Mouse (Mus musculus) heart, adult 9 months (tissue): ENCODE measurements around the gene Cap1.

ENCODE experiments used
- DNase-seq, 2 experiments: peaks; one replicate each; pipeline ENCODE4 v3.0.0; 2022; ENCODE audit warnings: low spot score in 2 of 2

Cap1 gene

DNA sequence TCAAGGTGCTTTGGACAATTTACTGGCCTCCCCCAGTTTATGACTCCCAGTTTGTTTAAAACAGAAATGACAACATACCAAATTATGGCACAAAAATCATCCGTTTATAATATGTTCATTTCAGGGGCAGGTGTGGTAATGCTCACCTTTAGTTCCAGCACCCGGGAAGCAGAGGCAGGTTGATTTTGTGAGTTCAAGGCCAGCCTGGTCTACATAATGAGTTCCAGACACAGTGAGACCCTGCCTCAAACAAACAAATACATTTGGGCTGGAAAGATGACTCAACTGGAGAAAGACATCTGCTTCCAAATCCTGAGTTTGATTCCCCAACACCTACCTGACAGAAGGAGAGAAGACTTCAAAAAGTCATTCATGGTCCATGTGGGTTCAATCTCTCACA lies 1.5 kb upstream of the Cap1 start:
- DNase-seq: no peak

DNA sequence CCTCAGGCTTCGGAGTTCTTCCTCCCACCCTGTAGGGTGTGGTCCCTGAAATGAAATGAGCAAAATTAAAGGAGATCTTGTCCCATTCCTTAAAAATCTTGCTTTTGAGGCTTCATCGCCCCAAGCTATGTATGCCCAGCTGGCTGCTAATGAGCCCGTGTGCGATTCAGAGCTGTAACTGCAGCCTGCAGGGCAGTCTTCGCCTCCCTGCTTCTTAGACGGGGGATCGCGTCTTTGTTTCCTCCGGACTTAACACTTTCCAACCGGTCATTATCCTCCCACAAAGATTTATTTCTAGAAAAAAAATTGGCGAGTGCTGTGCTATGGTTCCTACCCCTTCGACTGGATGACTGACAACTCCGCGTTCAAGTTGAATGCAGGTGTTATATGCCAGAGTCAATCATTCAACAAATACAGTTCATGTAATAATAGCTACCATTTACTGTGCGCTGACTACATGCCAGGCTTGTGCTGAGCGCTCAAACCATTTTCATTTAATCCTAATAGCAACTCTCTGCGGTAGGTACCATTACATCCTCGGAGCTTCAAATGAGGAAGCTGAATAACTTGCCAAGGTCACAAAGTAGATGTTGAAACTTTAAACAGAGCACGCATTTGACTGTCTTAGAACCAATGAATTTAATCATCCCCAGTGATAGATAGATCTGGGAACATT lies 861 bp upstream of the Cap1 start:
- DNase-seq: peak in 1 of 2 experiments; percentile 37

DNA sequence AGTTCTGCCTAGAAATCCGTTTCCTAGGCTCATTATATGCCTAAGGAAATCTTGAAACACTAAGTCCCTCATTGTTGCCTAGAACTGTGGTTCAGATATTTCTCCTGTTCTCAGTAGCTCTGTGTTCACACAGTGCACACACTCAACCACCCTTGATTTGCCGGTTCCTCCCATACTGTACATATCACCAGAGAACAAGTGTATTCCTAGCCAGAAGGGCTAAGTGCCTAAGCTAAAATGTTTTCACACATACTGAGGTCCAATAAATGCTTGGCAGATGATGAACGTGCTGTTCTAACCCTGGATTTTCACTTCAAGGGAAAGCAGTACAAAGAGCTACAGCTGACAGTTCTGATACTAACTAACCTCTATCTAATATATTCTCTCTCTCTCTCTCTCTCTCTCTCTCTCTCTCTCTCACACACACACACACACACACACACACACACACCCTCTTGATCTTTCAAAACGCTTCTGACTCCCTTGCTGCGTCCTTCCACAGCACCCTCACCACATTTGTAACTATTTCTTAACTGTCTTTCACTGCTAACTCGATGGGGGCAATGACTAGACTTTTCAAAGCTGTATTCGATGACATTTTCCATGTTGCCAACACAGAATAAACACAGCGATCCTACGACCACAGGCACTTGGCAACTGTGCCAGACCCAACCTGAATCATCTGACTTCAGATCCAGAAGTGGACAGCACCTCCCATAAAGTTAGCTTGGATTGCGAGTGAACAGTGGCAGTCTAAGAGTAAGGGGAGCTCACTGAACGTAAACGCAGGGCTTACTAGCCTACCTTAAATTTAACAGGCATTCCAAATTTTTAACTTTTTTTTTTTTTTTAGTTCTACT lies 1.1 kb downstream of the Cap1 start:
- no peak for DNase-seq

DNA sequence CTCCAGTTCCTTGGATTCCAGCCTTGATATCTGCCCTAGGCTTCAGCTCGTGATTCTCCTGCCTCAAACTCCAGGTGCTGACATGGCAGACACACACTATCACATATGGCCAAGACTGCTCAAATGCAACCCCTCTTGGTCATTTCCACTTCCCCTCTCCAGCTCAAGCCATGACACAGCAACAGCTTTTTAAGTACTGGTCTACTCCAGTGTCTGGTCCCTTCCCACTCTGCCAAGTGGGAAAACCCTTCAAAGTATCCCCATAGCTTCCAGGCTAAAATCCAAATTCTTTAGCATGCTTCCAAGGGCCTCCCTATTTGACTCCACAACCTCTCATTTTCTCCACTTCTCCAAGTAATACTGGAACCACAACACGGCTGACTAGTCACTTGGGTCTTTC lies 1.8 kb downstream of the Cap1 start:
- DNase-seq: no peak

DNA sequence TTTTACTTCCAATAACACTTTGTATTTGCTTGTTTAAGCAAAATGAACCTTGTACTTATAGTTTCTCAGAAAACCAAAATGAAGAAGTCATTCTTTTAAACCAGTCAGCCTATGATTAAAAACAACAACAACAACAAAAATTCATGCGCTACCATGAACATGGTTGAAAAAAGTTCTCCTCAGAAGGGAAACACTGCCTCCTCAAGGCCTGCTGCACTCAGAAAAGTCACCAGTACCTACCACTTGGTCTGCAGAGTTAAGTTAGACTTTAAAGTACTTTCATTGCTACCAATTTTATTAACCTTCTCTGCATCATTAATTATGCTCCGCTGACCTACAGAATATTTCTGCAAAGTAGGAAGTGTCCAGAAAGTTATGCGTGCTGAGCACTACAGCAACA lies 2.6 kb downstream of the Cap1 start:
- DNase-seq: no peak

DNA sequence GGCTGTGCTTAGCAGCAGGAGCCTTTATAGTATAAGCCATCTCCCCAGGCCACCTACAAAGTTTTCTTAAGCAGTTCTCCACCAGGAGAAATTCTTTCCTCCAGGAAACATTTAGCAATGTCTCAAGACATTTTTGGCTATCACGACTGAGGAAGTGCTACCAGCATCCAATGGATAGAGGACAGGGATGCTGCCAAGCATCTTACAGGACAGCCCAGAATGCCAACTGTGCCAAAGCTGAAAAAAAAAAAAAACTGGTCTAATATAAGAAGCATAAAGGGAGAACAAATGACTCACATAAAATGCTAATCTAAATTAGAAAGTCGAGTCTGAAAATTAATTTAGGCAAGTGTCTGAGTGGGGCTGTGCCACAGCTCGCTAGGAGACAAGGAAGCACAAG lies 3.3 kb downstream of the Cap1 start:
- no peak for DNase-seq

DNA sequence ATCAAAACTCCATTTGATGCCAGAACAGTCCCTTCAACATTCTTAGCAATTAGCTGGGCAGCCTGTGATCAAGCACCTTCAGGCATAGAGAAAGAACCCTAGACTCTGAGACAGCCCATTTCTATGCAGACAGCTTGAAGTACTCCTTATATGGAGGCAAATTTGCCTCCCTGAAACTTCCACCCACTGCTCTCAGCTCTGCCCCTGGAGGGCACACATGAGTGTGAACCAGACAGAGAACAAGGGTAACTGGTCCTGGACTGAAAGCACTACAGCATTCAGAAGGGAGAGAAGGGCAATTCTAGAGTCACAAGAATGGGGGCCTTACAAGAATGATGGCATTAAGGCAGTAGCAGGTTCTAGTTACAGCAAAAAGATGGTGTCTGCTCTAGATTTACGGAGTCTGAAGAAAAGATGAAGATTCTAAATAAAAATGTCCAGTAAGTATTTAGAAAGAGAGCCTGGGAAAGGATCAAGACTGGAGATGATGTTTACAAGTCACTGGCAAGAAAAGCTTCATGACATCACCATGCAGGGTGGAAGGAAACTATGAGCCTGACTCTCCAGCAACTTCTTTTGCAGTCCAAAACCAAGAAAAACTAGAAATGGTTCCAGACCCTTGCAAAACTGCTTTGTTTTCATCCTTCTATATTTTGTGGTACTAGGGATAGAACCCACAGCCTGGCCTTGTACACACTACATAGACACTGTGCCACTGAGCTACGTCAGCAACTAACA lies 7.4 kb downstream of the Cap1 start:
- DNase-seq: peak in 1 of 2 experiments; percentile 49

DNA sequence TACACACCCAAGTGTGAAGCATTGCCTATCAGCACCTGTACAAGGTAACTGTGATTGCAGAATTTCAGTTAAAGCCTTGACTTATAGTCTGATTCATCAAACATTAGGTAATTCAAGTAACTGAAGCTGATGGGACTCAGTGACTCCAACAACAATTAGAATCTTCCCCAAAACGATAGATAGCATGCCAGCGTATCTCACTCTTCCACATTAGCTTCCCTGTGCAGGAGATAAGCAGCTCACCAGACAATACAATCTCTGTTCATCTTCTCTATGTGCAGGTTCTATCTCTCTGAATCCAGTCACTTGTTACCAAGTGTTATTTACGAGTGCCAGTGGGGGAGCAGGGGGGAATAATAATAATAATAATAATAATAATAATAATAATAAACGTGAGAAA lies 12.3 kb downstream of the Cap1 start:
- DNase-seq: no peak

DNA sequence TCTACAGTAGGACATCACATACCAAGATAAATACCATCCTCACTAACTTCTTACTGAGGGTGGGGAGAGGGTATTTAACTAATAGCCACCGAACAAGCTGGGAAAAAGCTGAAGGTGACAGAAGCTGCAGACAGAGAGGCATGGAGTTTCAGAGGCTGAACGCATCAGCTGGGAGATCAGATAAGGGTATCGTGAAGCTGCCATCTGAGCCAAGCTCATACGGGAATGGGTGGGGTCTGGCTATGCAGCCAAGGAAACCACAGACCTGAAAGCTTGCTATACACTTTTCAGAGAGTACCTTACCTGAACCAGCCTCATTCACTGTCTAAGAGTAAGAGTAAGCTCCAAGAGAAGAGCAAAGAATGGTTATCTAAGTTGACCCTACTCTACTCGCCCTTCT lies 12.9 kb downstream of the Cap1 start:
- DNase-seq: no peak

DNA sequence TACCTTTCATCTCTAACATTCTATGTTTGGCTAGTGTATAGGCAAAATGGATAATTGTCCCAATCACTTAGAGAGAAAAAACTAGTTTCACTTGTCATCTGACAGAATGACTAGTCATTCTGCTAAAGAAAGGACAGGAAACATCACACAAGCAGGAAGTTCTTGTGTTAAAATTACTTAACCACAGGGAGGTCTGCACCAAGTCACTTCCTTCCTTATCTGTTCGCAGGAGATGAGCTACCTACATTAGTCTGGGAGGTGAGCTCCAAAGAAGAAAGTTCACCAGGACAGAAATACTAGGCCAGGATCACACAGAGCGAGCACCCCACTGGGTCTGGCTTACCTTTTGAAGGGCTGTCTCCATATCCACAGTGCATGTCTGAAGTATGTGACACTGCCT lies 13.9 kb downstream of the Cap1 start:
- DNase-seq: no peak

DNA sequence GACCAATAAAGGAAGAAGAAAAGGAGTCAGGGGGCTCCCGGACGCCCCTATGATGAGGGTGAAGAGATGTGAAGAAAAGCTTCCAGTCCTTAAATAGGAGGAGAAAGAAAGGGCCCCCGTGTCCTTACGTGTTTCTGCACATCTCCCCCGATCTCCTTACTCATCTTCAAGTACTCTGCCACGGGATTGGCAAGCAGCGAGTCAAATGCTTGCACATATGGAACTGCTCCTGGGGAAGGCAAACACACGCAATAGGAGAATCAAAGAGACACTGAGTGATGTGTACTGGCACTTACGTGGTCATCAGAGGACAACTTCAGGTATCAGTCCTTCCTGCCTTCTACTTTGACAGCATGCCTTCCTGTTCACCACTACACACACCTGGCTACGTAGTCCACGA lies 14.6 kb downstream of the Cap1 start:
- no peak for DNase-seq

DNA sequence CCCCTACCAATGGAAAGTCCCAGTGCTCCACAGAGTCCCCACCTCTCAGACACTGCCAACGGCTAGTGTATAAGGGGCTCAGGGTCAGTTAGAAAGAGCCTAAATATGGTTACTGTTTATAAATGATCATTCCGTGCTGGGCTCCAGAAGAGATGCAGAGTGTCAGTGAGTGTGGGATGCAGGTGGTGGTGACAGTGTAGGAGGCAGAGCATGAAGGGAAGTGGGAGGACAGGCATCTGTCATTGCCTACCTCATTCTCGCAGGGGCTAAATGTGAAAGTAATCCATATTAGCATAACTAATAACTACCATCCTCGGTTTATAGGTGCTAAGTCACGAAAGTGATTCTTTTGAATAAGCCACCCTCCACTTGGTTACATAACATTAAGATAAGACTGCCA lies 15.1 kb downstream of the Cap1 start:
- no peak for DNase-seq

DNA sequence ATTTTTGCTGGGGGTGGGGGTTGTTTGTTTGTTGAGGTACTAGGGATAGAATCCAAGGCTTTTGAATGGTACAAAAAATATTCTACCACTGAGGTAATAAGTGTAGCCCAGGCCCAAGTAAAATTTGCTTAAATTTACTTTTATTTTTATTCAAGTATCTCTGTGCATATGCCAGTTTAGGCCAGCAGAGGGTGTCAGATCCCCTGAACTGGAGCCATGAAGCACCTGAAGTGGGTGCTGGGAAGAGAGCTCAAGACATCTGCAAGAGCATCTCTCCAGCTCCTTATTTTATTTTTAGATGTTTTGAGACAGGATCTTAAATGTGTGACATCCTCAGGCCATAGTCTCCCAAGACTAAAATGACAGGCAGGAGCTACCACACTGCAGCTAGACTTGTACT lies 15.8 kb downstream of the Cap1 start:
- no peak for DNase-seq

DNA sequence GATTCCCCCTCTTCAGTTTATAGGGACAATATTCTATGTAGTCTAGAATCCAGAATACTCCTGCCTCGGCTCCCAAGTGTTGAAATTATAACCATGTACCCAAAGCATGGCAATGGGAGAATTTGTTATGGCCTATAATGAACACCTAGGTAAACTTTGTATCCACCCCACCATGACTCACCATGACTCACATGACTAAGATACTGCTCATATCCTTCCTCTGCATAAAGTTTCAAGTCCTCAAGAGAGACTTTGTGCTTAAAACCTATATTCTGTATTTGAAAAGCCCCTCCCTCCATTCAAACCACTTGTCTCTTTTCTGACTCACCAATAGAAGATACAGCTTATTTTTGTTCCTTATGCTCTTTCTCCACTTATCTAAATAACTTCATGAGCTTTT lies 17.8 kb downstream of the Cap1 start:
- no peak for DNase-seq

DNA sequence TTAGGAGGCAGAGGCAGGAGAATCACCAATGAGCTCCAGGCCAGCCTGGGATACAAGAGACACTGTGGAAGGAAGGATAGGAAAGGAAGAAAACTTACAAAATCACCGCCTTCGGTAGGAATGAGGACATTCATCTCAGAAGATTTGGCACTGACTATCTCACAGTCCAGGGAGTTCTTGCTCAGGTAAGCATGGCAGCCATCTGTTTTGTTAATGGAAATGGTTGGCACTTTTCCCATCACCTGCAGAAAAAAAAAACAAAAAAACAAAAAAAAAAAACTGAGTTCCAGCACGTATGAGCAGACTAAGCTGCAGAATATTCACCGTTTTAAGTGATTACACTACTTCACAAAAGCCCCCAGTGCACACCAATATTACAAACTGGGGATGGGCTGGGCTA lies 24.0 kb downstream of the Cap1 start:
- DNase-seq: no peak

DNA sequence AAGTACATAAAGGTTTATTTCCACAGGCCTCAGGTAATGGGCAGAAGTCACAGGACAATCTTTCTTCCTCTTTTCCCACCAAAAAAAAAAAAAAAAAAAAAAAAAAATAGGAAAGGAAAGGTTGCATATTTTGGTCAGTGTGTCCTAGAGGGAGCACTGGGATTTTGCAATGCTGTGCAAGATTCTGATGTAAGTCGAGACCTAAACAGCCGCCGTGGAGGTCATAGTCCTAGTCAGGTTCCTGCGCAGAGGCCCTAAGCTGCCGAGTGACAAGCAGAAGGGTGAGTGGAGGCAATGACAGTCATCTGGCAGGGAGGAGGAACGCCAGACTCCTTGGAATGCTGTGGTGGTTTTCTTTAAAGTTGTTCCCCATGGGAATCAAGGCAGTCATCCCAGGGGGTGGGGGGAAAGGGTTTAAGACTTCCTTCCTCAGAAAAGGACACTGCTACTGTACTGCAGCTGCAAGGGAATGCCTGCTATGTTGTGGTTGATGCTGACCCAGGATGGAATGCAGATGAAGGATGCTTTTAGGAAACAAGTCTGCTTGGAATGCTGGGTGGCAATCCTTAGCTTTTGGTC lies 26.7 kb downstream of the Cap1 start:
- no peak for DNase-seq

DNA sequence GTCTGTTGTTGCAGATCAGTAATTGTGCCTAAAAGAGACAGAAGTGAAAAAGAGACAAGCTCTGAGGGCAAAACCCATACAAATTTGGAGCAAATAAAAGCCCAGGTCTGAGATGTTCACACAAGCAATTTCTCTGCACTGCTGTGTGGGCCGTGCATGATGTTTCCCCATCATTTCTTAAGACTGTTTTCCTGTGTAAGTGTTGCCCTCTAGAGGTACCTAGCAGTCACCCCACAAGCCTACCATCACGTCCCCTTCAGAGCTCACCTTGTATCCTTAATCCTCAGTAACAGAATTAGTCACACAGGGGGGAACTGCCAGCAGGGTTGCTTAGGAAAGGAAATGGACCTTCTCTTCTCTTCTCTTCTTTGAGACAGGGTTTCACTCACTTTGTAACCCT lies 27.9 kb downstream of the Cap1 start:
- DNase-seq: no peak

DNA sequence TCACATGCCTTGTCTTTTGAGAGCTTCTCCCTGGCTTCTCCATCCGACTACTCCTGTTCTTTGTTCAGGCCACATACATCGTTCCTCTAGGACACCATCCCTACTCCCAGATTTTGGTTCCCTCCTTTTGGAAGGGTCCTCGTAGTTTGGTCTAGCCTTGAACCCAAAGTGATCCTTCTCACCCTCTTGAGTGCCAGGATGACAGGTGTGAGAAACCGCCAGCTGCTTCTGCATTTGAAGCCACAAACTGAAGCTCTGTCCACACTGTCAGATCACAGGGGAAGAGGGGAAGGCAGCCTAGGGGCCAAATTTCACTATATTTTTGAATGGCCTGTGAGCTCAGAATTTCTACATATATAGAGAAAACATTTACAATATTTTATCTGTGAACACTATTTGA lies 31.1 kb downstream of the Cap1 start:
- DNase-seq: no peak

DNA sequence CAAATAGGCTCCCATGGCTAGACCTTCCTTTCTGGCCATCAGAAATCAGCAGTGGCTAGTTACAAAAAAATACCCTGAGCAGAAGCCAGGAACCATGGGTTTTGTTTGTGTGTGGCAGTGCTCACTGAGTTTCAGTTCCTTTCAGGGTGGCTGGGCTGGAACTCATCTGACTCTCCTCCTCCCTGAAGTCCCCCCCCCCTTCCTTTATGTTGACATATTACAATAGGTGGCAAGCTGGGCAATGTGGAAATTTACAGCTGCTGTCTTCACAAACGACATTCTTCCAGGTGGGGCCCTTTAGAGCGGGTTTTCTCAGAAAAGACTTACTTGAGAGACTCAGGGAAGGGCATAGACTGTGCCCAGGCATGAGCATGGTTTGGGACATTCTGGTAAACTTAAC lies 32.2 kb downstream of the Cap1 start:
- peak in 1 of 2 experiments; percentile 25 for DNase-seq

DNA sequence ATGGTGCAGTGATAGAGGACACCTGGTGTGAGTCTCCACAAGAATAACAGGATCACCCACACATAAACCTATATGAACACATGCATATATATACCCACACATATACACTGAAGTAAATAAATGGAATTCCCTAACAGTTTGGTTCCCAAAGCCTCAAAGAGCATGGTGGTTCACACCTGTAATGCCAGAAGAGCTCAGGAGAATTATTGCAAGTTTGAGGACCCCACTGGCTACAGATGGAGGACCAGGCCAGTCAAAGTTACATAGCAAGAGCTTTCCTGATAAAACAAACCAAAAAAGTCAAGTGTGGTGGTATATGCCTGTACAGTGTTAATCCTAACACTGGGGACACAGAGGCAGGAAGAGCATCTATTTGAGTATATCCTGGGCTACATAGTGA lies 34.3 kb downstream of the Cap1 start:
- no peak for DNase-seq

DNA sequence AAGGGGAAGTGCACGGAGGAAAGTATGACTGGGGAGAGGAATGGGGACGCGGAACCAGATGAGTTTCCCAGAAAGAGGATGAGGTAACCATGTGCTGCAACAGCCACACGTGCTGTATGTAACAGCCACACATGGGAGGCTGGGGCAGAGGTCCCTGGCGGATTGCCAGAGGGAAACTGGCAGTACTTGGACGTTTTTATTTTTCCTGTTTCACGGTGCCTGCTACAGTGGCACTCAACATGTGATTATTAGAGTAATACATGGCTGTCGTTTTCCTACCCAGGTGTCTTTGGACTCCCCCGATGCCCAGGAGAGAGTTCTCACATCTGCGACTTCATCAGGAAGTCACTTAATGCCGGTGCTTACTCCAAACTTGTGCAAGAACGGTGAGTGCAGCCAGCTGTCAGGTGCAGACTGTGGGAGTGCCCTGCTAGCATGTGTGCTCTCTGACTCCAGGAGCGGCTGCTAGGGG lies 37.7 kb downstream of the Cap1 start:
- peak; percentile 26 to 52 for DNase-seq

DNA sequence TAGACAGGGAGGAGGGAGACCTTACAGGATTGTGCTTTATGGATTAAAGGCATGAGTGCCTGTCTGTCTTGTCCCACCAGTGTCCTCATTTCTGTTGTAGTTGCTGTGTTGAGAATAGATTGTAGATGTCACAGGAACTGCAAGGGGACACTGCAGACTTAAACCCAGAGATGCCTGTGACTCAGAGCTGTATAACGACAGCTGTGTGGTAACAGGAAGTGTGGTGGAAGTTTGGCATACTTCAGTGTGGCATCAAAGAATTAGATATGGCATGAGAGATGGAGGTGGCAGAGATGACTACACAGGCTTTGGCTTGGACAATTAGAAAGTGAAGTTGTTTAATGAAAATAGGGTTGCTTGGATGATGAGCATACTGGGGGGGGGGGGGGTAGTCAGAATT lies 47.4 kb downstream of the Cap1 start:
- no peak for DNase-seq
